Mouse (Mus musculus): ENCODE data around the gene Camk1d.
"Not testable (repeated sequence)": the region's sequence is repeated elsewhere in the genome, so short reads cannot be mapped to it uniquely, and the experiment has no call there.

- TF ChIP-seq CTCF (IDR thresholded peaks at IDR 0.05; ENCODE audit: low read depth, low read length); POLR2A (IDR thresholded peaks at IDR 0.05; ENCODE audit: extremely low read depth, insufficient read depth, low read length): not testable (repeated sequence)
Measured at GRCm38 (mm10) chr2:5601243-5601642, 113.1 kb downstream of the Camk1d start.
